Mouse (Mus musculus) heart, adult 9 months (tissue): Measurements from ENCODE around the gene Arap1.

Experiments used
- DNase-seq, 2 experiments: peaks; one replicate each; pipeline ENCODE4 v3.0.0; 2022; ENCODE audit warnings: low spot score in 2 of 2

Gene Arap1

GRCm38 (mm10) chr7:101362791-101363191 is 14.9 kb downstream of the Arap1 start:
- DNase-seq: no peak

GRCm38 (mm10) chr7:101363914-101364313 is 16.0 kb downstream of the Arap1 start:
- no peak for DNase-seq

GRCm38 (mm10) chr7:101367901-101368852 is 20.3 kb downstream of the Arap1 start:
- no peak for DNase-seq

DNA sequence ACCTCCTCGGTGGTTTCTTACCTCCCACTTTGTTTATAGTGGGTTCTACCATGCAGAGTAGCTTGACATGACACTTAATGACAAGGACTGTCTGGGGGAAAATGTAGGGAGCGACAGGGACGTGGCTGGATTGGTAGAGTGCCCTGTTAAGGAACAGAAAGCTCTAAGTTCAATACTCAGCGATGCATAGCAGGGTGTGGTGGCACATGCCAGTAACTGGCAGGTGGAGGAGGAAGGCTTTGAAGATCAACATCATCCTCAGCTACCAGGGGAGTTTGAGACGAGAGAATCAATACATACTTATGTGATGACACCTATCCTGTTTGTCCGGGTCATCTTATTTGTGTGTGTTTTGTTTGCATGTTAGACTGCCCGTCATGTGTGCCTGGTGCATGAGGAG is 21.8 kb downstream of the Arap1 start:
- DNase-seq: no peak

GRCm38 (mm10) chr7:101373082-101373481 is 25.2 kb downstream of the Arap1 start:
- DNase-seq: no peak

DNA sequence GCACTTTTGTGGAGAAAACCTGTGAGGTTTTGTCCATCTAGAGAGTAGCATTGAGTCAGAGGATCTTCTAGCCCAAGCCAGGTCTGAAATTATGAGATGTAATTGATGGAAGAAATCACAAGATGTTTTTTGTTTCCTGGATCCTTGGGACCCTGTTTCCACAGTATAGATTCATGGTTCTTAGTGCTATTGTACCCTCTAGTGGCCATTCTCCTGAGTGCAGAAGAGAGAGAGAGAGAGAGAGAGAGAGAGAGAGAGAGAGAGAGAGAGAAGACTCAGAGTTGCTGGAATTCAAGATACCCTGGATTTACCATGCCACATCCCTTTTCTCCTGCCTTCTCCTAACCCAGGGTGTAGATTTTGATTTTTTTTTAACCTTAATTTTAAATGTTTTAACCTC is 26.3 kb downstream of the Arap1 start:
- no peak for DNase-seq

GRCm38 (mm10) chr7:101376701-101377340 is 29.0 kb downstream of the Arap1 start:
- DNase-seq: no peak

DNA sequence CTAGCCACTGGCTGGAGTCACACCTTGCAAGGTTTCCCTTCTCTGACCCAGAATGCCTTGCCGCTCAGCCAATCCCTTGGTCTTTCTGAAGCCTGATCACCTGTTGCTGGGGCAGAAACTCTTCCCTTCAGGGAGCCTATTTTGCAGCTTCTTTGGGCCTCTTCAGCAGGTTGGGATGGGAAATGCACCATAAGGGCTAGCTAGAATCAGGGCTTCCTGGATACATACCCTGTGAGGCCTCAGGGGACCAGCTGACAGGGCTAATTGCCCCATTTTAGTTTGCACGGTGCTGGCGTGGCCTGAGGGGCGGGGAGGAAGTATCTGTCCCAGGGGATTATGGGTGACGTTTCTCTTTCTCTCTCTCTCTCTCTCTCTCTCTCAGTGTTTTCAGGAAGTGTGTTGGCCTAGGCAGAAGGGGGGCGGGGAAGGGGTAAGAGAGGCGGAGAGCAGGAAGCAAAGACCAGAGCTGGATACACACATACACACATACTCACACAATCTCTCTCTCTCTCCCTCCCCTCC is 29.9 kb downstream of the Arap1 start:
- peak; percentile 85 to 90 for DNase-seq

DNA sequence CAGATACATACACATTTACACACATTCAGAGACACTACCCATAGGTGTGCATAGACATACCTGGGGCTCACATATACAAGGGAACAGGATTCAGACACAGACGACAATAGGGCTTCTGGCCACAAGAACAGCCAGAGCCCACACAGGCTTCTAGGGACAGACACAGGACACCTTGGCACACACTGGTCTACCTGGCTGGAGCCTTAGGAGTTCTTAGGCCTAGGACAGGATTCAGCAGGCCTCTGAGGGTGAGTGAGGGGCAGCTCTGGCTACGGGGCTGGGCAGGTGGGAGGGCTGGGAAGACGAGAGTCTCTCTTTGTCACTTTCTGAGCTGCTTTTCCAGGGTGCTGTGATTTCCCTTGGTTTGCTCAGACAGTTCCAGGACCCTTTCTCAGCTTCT is 30.4 kb downstream of the Arap1 start:
- DNase-seq: no peak

DNA sequence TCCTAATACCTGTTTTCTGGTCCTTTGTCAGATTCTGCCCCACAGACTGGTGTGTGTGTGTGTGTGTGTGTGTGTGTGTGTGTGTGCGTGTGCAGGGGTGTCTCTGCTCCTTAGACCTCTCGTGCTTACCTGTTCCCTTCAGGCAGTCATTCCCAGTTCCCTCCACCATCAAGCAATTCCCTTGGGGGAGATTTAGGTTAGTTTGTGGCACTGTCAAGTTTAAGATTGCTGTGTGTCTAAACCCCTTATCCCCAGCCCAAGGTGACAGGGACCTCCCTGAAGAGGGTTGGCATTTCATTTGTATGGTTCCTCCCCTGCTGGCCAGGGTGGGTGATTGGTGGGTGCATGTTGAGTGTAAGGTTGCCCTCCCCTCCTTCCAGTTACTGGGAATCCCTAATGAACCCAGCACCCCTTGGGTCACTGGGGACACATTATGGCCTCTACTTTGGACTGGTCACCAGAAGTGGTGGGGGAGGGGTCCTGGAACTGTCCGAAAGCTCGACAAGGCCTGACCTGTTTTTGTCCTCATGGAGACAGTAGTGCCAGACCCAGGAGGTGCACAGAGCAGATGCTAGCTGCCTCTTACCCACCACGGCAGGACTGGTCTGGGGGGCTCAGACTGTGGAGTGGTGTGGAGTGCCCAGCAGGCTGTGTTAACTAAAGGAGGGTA is 31.1 kb downstream of the Arap1 start:
- no peak for DNase-seq

- DNase-seq: no peak
Measured at GRCm38 (mm10) chr7:101379732-101380131, 31.9 kb downstream of the Arap1 start.

GRCm38 (mm10) chr7:101381512-101381911 is 33.6 kb downstream of the Arap1 start:
- DNase-seq: no peak

GRCm38 (mm10) chr7:101382378-101382777 is 34.5 kb downstream of the Arap1 start:
- peak in 1 of 2 experiments; percentile 69 for DNase-seq

- DNase-seq: peak in 1 of 2 experiments; percentile 70
Measured at GRCm38 (mm10) chr7:101383756-101384155, 35.9 kb downstream of the Arap1 start.

GRCm38 (mm10) chr7:101384931-101385330 is 37.1 kb downstream of the Arap1 start:
- no peak for DNase-seq

GRCm38 (mm10) chr7:101385331-101385733 is 37.5 kb downstream of the Arap1 start:
- peak in 1 of 2 experiments; percentile 58 for DNase-seq

DNA sequence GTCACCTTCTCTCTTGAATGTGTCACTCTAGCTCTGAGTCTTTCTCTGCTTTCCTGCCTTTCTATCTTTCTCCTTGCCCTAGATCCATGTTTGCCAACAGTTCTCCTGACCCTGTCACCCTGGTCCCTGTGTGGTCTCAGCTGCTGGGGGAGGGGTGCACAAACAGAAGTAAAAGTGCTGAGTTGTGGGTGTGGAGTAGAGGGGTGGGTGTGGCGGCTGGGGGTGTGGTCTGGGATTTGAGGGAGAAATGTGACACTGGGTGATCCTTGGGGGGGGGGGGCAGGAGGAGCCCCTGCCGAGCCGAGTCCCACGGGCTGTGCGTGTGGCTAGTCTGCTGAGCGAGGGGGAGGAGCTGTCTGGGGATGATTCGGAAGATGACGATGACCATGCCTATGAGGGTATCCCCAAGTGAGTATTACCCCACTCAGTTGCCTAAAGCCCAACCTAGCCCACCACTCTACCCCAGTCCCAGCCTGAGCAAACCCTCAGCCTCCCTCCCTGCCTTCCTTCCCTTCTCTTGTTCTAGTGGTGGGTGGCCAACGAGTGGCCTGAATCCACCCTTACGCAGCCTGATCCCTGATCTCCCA is 38.1 kb downstream of the Arap1 start:
- no peak for DNase-seq

DNA sequence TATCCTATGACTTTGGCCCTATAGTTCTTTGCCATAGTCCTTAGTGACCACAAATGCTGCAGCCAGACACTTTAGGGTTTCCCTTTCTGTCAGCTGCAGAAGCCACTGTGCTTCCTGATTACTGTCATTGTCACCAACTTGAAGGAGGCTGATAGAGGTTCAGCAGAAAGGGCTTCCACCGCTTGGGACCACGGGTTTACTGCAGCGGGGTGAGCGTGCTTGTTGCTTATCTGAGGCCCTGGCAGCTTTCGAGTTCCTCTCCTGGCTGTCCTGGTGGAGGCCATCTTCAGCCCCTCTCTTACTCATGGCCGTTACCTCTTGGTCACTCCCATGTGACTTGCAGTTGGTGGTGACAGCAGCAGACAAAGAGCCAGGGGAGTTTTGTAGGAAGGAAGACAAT is 41.4 kb downstream of the Arap1 start:
- no peak for DNase-seq

- DNase-seq: no peak
Measured at GRCm38 (mm10) chr7:101391909-101392479, 44.1 kb downstream of the Arap1 start.

- peak in 1 of 2 experiments; percentile 27 for DNase-seq
Measured at GRCm38 (mm10) chr7:101393015-101393414, 45.1 kb downstream of the Arap1 start.
